Mouse (Mus musculus) limb, embryonic 12.5 days (tissue): ENCODE results near the gene Tshz2. TPM values are rescaled to one million over a fixed set of nuclear protein-coding genes. Genes with fewer than 3 reads are reported as not detected.

Experiments
- ATAC-seq: fragments of 200-750 bp; cut with Nextera tagmentation; 2 replicates; pipeline ENCODE4 v1.8.0; 2017; ENCODE audit warnings: low read depth, moderate TSS enrichment; ENCODE audit not compliant: insufficient number of reproducible peaks, insufficient read depth, low FRiP score, low TSS enrichment
- H3K27ac ChIP-seq: fragments of 300-500 bp; sonication (generic); 2 replicates; pipeline ENCODE4 v1.5.1; 2016; ENCODE audit warnings: mild to moderate bottlenecking, moderate library complexity
- H3K27me3 ChIP-seq: fragments of 300-500 bp; sonication (generic); 2 replicates; pipeline ENCODE4 v1.6.1; 2016; ENCODE audit warnings: mild to moderate bottlenecking, moderate library complexity
- H3K36me3 ChIP-seq: fragments of 300-500 bp; sonication (generic); 2 replicates; pipeline ENCODE4 v1.6.1; 2016; ENCODE audit warnings: mild to moderate bottlenecking, moderate library complexity
- H3K4me1 ChIP-seq: fragments of 300-500 bp; sonication (generic); replicated peaks from 2 replicates; pipeline ENCODE4 v1.6.1; 2016
- H3K4me2 ChIP-seq: fragments of 300-500 bp; sonication (generic); 2 replicates; pipeline ENCODE4 v1.6.1; 2016; ENCODE audit warnings: mild to moderate bottlenecking, moderate library complexity
- H3K4me3 ChIP-seq: fragments of 300-500 bp; sonication (generic); replicated peaks from 2 replicates; pipeline ENCODE4 v1.5.1; 2016; ENCODE audit warnings: mild to moderate bottlenecking
- H3K9ac ChIP-seq: fragments of 300-500 bp; sonication (generic); replicated peaks from 2 replicates; pipeline ENCODE4 v1.6.1; 2016; ENCODE audit warnings: mild to moderate bottlenecking, moderate library complexity
- H3K9me3 ChIP-seq: fragments of 300-500 bp; sonication (generic); 2 replicates; pipeline ENCODE4 v1.6.1; 2016; ENCODE audit warnings: mild to moderate bottlenecking, moderate library complexity
- WGBS: fragments of 180-500 bp; shearing (Covaris S2); methylation state at CpG from one replicate; pipeline ENCODE4 v1.1.7; 2016; 5-methylcytosine and 5-hydroxymethylcytosine counted together
- polyA plus RNA-seq: library from polyadenylated mRNA; unstranded; fragments of >200 nt; fragmentation: Nextera tagmentation; extraction: Ambion mirVana; gene quantifications from 2 replicates; pipeline ENCODE4 v1.2.1, GENCODE M21; 2016

The Tshz2 gene
- polyA plus RNA-seq, 1 experiment from 2014 or later, result 12.0 TPM

GRCm38 (mm10) chr2:170107791-170108190 is 475.0 kb downstream of the Tshz2 start:
- 83% methylated on average over 3 of the region's 3 CpGs for WGBS
- no peaks in the 10 kb centered on the region for H3K9me3 ChIP-seq
- no peak overlapping the region for H3K4me3 ChIP-seq
- H3K36me3 ChIP-seq, result peaks cover 62% of the 10 kb centered on the region
- H3K4me2 ChIP-seq, result no peak overlapping the region
- ATAC-seq, result no peak
- no peaks in the 10 kb centered on the region for H3K4me1 ChIP-seq
- H3K27ac ChIP-seq, result no peak overlapping the region
- H3K27me3 ChIP-seq, result no peaks in the 10 kb centered on the region
- no peak overlapping the region for H3K9ac ChIP-seq

- no peak overlapping the region for H3K4me2 ChIP-seq
- H3K27ac ChIP-seq, result no peak overlapping the region
- H3K4me1 ChIP-seq, result no peaks in the 10 kb centered on the region
- H3K9me3 ChIP-seq, result no peaks in the 10 kb centered on the region
- H3K36me3 ChIP-seq, result peaks cover 80% of the 10 kb centered on the region
- H3K27me3 ChIP-seq, result no peaks in the 10 kb centered on the region
- H3K9ac ChIP-seq, result no peak overlapping the region
- ATAC-seq, result no peak
- no peak overlapping the region for H3K4me3 ChIP-seq
- 73% methylated on average over 5 of the region's 5 CpGs for WGBS
These were observed 476.7 kb downstream of the Tshz2 start for GRCm38 (mm10) chr2:170109528-170109927.

- Histone ChIP-seq H3K4me3 (no peak overlapping the region), H3K4me1 (no peaks in the 10 kb centered on the region), H3K27ac (no peak overlapping the region), H3K27me3 (no peaks in the 10 kb centered on the region), H3K36me3 (peaks cover 87% of the 10 kb centered on the region), H3K9me3 (no peaks in the 10 kb centered on the region), H3K4me2 (no peak overlapping the region), H3K9ac (no peak overlapping the region)
- 83% methylated on average over 8 of the region's 8 CpGs for WGBS
- ATAC-seq, result no peak
These were observed 477.5 kb downstream of the Tshz2 start for GRCm38 (mm10) chr2:170110306-170110705.

- ATAC-seq, result no peak
- Histone ChIP-seq H3K27ac (no peak overlapping the region), H3K27me3 (no peaks in the 10 kb centered on the region), H3K4me2 (no peak overlapping the region), H3K36me3 (peaks cover 89% of the 10 kb centered on the region), H3K9ac (no peak overlapping the region), H3K4me3 (no peak overlapping the region), H3K4me1 (peaks cover 9% of the 10 kb centered on the region; the same call in 1 of the 2 replicates), H3K9me3 (no peaks in the 10 kb centered on the region)
- WGBS, result 55% methylated on average over 4 of the region's 4 CpGs
These were observed 484.0 kb downstream of the Tshz2 start for GRCm38 (mm10) chr2:170116704-170117281.

- Histone ChIP-seq H3K4me3 (no peak overlapping the region), H3K4me1 (peaks cover 14% of the 10 kb centered on the region), H3K27me3 (no peaks in the 10 kb centered on the region), H3K9me3 (no peaks in the 10 kb centered on the region), H3K4me2 (no peak overlapping the region), H3K27ac (no peak overlapping the region), H3K36me3 (peaks cover 75% of the 10 kb centered on the region), H3K9ac (no peak overlapping the region)
- ATAC-seq, result no peak
- WGBS, result 90% methylated on average over 19 of the region's 19 CpGs
These were observed 487.6 kb downstream of the Tshz2 start for GRCm38 (mm10) chr2:170120139-170121027.

Other genes with a start within 250 kb of the Tshz2 start
- gene Gm11011, start 45.3 kb upstream of the Tshz2 start, polyA plus RNA-seq, result not detected in 2 replicates